Mouse (Mus musculus) embryonic facial prominence, embryonic 13.5 days (tissue): ENCODE data around the gene Eci1. TPM values are rescaled to one million over a fixed set of nuclear protein-coding genes. Genes with fewer than 3 reads are reported as not detected.

ENCODE experiments used
- ATAC-seq: fragments of 200-750 bp; cut with Nextera tagmentation; 2 replicates; pipeline ENCODE4 v1.8.0; 2017; ENCODE audit warnings: low read depth; ENCODE audit not compliant: insufficient number of reproducible peaks, insufficient read depth, low FRiP score, low TSS enrichment
- H3K27ac ChIP-seq: fragments of 300-500 bp; sonication (generic); 2 replicates; pipeline ENCODE4 v1.5.1; 2015; ENCODE audit warnings: moderate library complexity, mild to moderate bottlenecking, inconsistent platforms
- H3K27me3 ChIP-seq: fragments of 300-500 bp; sonication (generic); 2 replicates; pipeline ENCODE4 v1.6.1; 2015; ENCODE audit warnings: mild to moderate bottlenecking, inconsistent platforms
- H3K36me3 ChIP-seq: fragments of 300-500 bp; sonication (generic); 2 replicates; pipeline ENCODE4 v1.6.1; 2015; ENCODE audit warnings: mild to moderate bottlenecking, inconsistent platforms
- H3K4me1 ChIP-seq: fragments of 300-500 bp; sonication (generic); 2 replicates; pipeline ENCODE4 v1.6.1; 2015; ENCODE audit warnings: inconsistent platforms
- H3K4me2 ChIP-seq: fragments of 300-500 bp; sonication (generic); 2 replicates; pipeline ENCODE4 v1.6.1; 2015; ENCODE audit warnings: moderate library complexity, mild to moderate bottlenecking, inconsistent platforms
- H3K4me3 ChIP-seq: fragments of 300-500 bp; sonication (generic); 2 replicates; pipeline ENCODE4 v1.5.1; 2015; ENCODE audit warnings: mild to moderate bottlenecking, inconsistent platforms
- H3K9ac ChIP-seq: fragments of 300-500 bp; sonication (generic); 2 replicates; pipeline ENCODE4 v1.6.1; 2015; ENCODE audit warnings: mild to moderate bottlenecking, inconsistent platforms
- H3K9me3 ChIP-seq: fragments of 300-500 bp; sonication (generic); 2 replicates; pipeline ENCODE4 v1.6.1; 2016; ENCODE audit warnings: inconsistent platforms
- WGBS: fragments of 180-500 bp; shearing (Covaris S2); methylation state at CpG from one replicate; pipeline ENCODE4 v1.1.7; 2015; ENCODE audit warnings: mixed read lengths; 5-methylcytosine and 5-hydroxymethylcytosine counted together
- polyA plus RNA-seq: library from polyadenylated mRNA; unstranded; fragments of >200 nt; fragmentation: Nextera tagmentation; extraction: Ambion mirVana; gene quantifications from 2 replicates; pipeline ENCODE4 v1.2.1, GENCODE M21; 2015

The Eci1 gene
- polyA plus RNA-seq, 1 experiment from 2014 or later, result 70.6 TPM

GRCm38 (mm10) chr17:24485090-24485860 lies 58.8 kb downstream of the Eci1 start:
- WGBS, result 46% methylated on average over 11 of the region's 11 CpGs
- Histone ChIP-seq H3K4me2 (no peak overlapping the region), H3K27me3 (peaks cover 30% of the 10 kb centered on the region), H3K4me1 (peaks cover 26% of the 10 kb centered on the region), H3K4me3 (no peak overlapping the region), H3K9ac (peak overlapping the region; percentile 55; the same call in 1 of the 2 replicates), H3K27ac (no peak overlapping the region), H3K36me3 (no peaks in the 10 kb centered on the region), H3K9me3 (no peaks in the 10 kb centered on the region)
- no peak for ATAC-seq

- Histone ChIP-seq H3K36me3 (no peaks in the 10 kb centered on the region), H3K4me2 (peak within 1 kb of the TSS; percentile 78), H3K4me3 (peak within 1 kb of the TSS; percentile 72), H3K9me3 (no peaks in the 10 kb centered on the region), H3K9ac (peak within 1 kb of the TSS; percentile 79), H3K27me3 (peaks cover 37% of the 10 kb centered on the region), H3K27ac (no peak within 1 kb of the TSS), H3K4me1 (peaks cover 24% of the 10 kb centered on the region)
- under 1% methylated on average over 45 of the region's 45 CpGs for WGBS
- peak; percentile 23; the same call in 1 of the 2 replicates for ATAC-seq
These were observed 61.8 kb downstream of the Eci1 start, which contains the start of gene Caskin1 for GRCm38 (mm10) chr17:24488186-24488661. Gene Caskin1, plus strand, starts transcription at chr17:24488601.

- no peaks in the 10 kb centered on the region for H3K9me3 ChIP-seq
- ATAC-seq, result 0 out of 2 replicates have a peak, but pooled peaks have one; percentile 48
- H3K27ac ChIP-seq, result no peak overlapping the region
- peak overlapping the region; percentile 79 for H3K9ac ChIP-seq
- peak overlapping the region; percentile 78 for H3K4me2 ChIP-seq
- peaks cover 37% of the 10 kb centered on the region for H3K27me3 ChIP-seq
- WGBS, result 1% methylated on average over 76 of the region's 81 CpGs
- peak overlapping the region; percentile 72 for H3K4me3 ChIP-seq
- no peaks in the 10 kb centered on the region for H3K36me3 ChIP-seq
- H3K4me1 ChIP-seq, result peaks cover 24% of the 10 kb centered on the region
These were observed 62.3 kb downstream of the Eci1 start for GRCm38 (mm10) chr17:24488662-24489264.

Other genes with a start within 250 kb of the Eci1 start
- gene Tbc1d24, start 221.1 kb upstream of the Eci1 start, polyA plus RNA-seq, result 10.2 and 10.3 TPM in 2 replicates
- gene Ntn3, start 217.1 kb upstream of the Eci1 start, polyA plus RNA-seq, result 13.0 and 14.0 TPM in 2 replicates
- gene Tedc2, start 205.8 kb upstream of the Eci1 start, polyA plus RNA-seq, result 15.7 and 16.3 TPM in 2 replicates
- gene Ccnf, start 175.2 kb upstream of the Eci1 start, polyA plus RNA-seq, result 61.9 and 63.1 TPM in 2 replicates
- not detected in 2 replicates for gene Abca17, start 75.6 kb upstream of the Eci1 start, polyA plus RNA-seq
- gene Abca3, start 74.7 kb upstream of the Eci1 start, polyA plus RNA-seq, result 5.3 and 6.5 TPM in 2 replicates
- gene Rnps1, start 12.1 kb upstream of the Eci1 start, polyA plus RNA-seq, result 296 and 317 TPM in 2 replicates
- gene Dnase1l2, start 16.5 kb downstream of the Eci1 start, polyA plus RNA-seq, result 3.5 and 5.5 TPM in 2 replicates
- 44.4 and 46.4 TPM in 2 replicates for gene E4f1, start 43.7 kb downstream of the Eci1 start, polyA plus RNA-seq
- 47.4 and 48.7 TPM in 2 replicates for gene Pgp, start 43.8 kb downstream of the Eci1 start, polyA plus RNA-seq
- gene Bricd5, start 47.2 kb downstream of the Eci1 start, polyA plus RNA-seq, result not detected in 2 replicates
- gene Mlst8, start 52.4 kb downstream of the Eci1 start, polyA plus RNA-seq, result 32.5 and 33.2 TPM in 2 replicates
- 3.5 and 5.4 TPM in 2 replicates for gene Caskin1, start 62.0 kb downstream of the Eci1 start, polyA plus RNA-seq
- 96.1 and 97.1 TPM in 2 replicates for gene Traf7, start 101.3 kb downstream of the Eci1 start, polyA plus RNA-seq
- gene Rab26, start 107.6 kb downstream of the Eci1 start, polyA plus RNA-seq, result 2.8 and 3.3 TPM in 2 replicates
- gene Pkd1, start 123.2 kb downstream of the Eci1 start, polyA plus RNA-seq, result 24.1 and 30.6 TPM in 2 replicates
- gene Tsc2, start 206.0 kb downstream of the Eci1 start, polyA plus RNA-seq, result 60.9 and 69.9 TPM in 2 replicates
- 24.2 TPM in 2 replicates for gene Nthl1, start 206.0 kb downstream of the Eci1 start, polyA plus RNA-seq
- gene Slc9a3r2, start 223.7 kb downstream of the Eci1 start, polyA plus RNA-seq, result 50.2 and 50.4 TPM in 2 replicates
- gene Npw, start 231.8 kb downstream of the Eci1 start, polyA plus RNA-seq, result 0.74 and 1.2 TPM in 2 replicates
- gene Zfp598, start 243.0 kb downstream of the Eci1 start, polyA plus RNA-seq, result 21.4 and 22.1 TPM in 2 replicates